Mouse (Mus musculus): ENCODE measurements around the gene Kirrel. TPM values are rescaled to one million over a fixed set of nuclear protein-coding genes. Genes with fewer than 3 reads are reported as not detected.

Kirrel gene
- polyA plus RNA-seq, 1 experiment, result 2.6 TPM

- Histone ChIP-seq H3K4me3 (ENCODE audit: low read depth, low read length) (no peak overlapping the region), H3K27me3 (ENCODE audit: control insufficient read depth, insufficient read depth, low read length) (no peaks in the 10 kb centered on the region), H3K27ac (ENCODE audit: insufficient read depth, low read depth, low read length) (no peak overlapping the region), H3K4me1 (ENCODE audit: control insufficient read depth, insufficient read depth, insufficient read length, low read length) (no peaks in the 10 kb centered on the region), H3K36me3 (ENCODE audit: control insufficient read depth, insufficient read depth, low read length) (no peaks in the 10 kb centered on the region)
- no peak for TF ChIP-seq POLR2A (IDR thresholded peaks at IDR 0.05; ENCODE audit: low read depth, low read length)
- TF ChIP-seq CTCF (IDR thresholded peaks at IDR 0.05; ENCODE audit: extremely low read depth, insufficient read length, insufficient replicate concordance, low read depth, low read length), result no peak
Observed at GRCm38 (mm10) chr3:87134951-87135350, 39.6 kb downstream of the Kirrel start.

DNA sequence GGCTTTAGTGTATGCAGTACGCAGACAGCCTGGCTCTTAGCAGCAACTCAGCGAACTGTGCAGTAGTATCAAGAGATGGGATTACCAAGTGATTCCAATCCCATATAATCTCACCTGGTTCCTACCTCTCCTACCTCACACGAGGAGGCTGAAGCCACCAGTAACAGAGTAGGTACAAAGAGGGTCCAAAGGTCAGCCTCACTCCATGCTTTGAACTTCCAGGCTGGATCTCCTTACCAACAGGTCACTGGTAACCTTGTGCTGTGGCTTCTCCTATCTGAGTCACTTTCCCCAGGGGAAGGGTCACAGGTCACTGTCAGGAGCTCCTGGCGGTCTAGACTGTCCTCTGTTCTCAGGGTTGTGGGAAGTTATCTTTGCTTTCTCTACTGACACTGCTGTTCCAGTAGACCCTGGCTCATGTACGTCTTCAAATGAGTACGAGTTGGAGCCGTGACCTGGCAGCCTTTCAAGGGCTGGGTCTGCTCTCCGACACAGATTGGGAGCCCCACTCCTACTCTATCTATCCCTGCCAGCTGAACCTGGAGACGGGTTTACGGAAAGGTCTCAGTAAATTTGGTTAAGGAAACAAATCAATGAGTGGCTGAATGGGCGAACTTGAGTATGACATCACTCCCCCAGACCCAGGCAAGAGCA is 42.7 kb downstream of the Kirrel start:
- TF ChIP-seq POLR2A (IDR thresholded peaks at IDR 0.05; ENCODE audit: low read depth, low read length) (no peak), CTCF (IDR thresholded peaks at IDR 0.05; ENCODE audit: extremely low read depth, insufficient read length, insufficient replicate concordance, low read depth, low read length) (no peak)
- no peak overlapping the region for H3K27ac ChIP-seq (ENCODE audit: insufficient read depth, low read depth, low read length)
- no peaks in the 10 kb centered on the region for H3K4me1 ChIP-seq (ENCODE audit: control insufficient read depth, insufficient read depth, insufficient read length, low read length)
- no peaks in the 10 kb centered on the region for H3K27me3 ChIP-seq (ENCODE audit: control insufficient read depth, insufficient read depth, low read length)
- no peak overlapping the region for H3K4me3 ChIP-seq (ENCODE audit: low read depth, low read length)
- 55% methylated on average over 11 of the region's 11 CpGs for WGBS
- H3K36me3 ChIP-seq (ENCODE audit: control insufficient read depth, insufficient read depth, low read length), result no peaks in the 10 kb centered on the region

GRCm38 (mm10) chr3:87130933-87131332 is 43.6 kb downstream of the Kirrel start:
- TF ChIP-seq POLR2A (IDR thresholded peaks at IDR 0.05; ENCODE audit: low read depth, low read length), result no peak
- no peak for TF ChIP-seq CTCF (IDR thresholded peaks at IDR 0.05; ENCODE audit: extremely low read depth, insufficient read length, insufficient replicate concordance, low read depth, low read length)
- 81% methylated on average over 6 of the region's 6 CpGs for WGBS
- H3K4me3 ChIP-seq (ENCODE audit: low read depth, low read length), result no peak overlapping the region
- no peak overlapping the region for H3K27ac ChIP-seq (ENCODE audit: insufficient read depth, low read depth, low read length)
- no peaks in the 10 kb centered on the region for H3K36me3 ChIP-seq (ENCODE audit: control insufficient read depth, insufficient read depth, low read length)
- H3K27me3 ChIP-seq (ENCODE audit: control insufficient read depth, insufficient read depth, low read length), result no peaks in the 10 kb centered on the region
- H3K4me1 ChIP-seq (ENCODE audit: control insufficient read depth, insufficient read depth, insufficient read length, low read length), result no peaks in the 10 kb centered on the region

- no peaks in the 10 kb centered on the region for H3K36me3 ChIP-seq (ENCODE audit: control insufficient read depth, insufficient read depth, low read length)
- 67% methylated on average over 6 of the region's 6 CpGs for WGBS
- no peaks in the 10 kb centered on the region for H3K27me3 ChIP-seq (ENCODE audit: control insufficient read depth, insufficient read depth, low read length)
- no peak for TF ChIP-seq POLR2A (IDR thresholded peaks at IDR 0.05; ENCODE audit: low read depth, low read length)
- TF ChIP-seq CTCF (IDR thresholded peaks at IDR 0.05; ENCODE audit: extremely low read depth, insufficient read length, insufficient replicate concordance, low read depth, low read length), result no peak
- H3K4me3 ChIP-seq (ENCODE audit: low read depth, low read length), result no peak overlapping the region
- no peaks in the 10 kb centered on the region for H3K4me1 ChIP-seq (ENCODE audit: control insufficient read depth, insufficient read depth, insufficient read length, low read length)
- H3K27ac ChIP-seq (ENCODE audit: insufficient read depth, low read depth, low read length), result no peak overlapping the region
Observed at GRCm38 (mm10) chr3:87123795-87124194, 50.8 kb downstream of the Kirrel start.

- H3K4me3 ChIP-seq (ENCODE audit: low read depth, low read length), result no peak overlapping the region
- H3K36me3 ChIP-seq (ENCODE audit: control insufficient read depth, insufficient read depth, low read length), result no peaks in the 10 kb centered on the region
- TF ChIP-seq POLR2A (IDR thresholded peaks at IDR 0.05; ENCODE audit: low read depth, low read length) (no peak), CTCF (IDR thresholded peaks at IDR 0.05; ENCODE audit: extremely low read depth, insufficient read length, insufficient replicate concordance, low read depth, low read length) (no peak)
- no peaks in the 10 kb centered on the region for H3K27me3 ChIP-seq (ENCODE audit: control insufficient read depth, insufficient read depth, low read length)
- 81% methylated on average over 9 of the region's 9 CpGs for WGBS
- no peak overlapping the region for H3K27ac ChIP-seq (ENCODE audit: insufficient read depth, low read depth, low read length)
- H3K4me1 ChIP-seq (ENCODE audit: control insufficient read depth, insufficient read depth, insufficient read length, low read length), result no peaks in the 10 kb centered on the region; the same call in 1 of the 2 replicates
Observed at GRCm38 (mm10) chr3:87118214-87118613, 56.3 kb downstream of the Kirrel start.

GRCm38 (mm10) chr3:87117632-87118031 is 56.9 kb downstream of the Kirrel start:
- WGBS, result 76% methylated on average over 12 of the region's 12 CpGs
- Histone ChIP-seq H3K36me3 (ENCODE audit: control insufficient read depth, insufficient read depth, low read length) (no peaks in the 10 kb centered on the region), H3K27me3 (ENCODE audit: control insufficient read depth, insufficient read depth, low read length) (no peaks in the 10 kb centered on the region), H3K4me1 (ENCODE audit: control insufficient read depth, insufficient read depth, insufficient read length, low read length) (no peaks in the 10 kb centered on the region; the same call in 1 of the 2 replicates), H3K27ac (ENCODE audit: insufficient read depth, low read depth, low read length) (no peak overlapping the region), H3K4me3 (ENCODE audit: low read depth, low read length) (no peak overlapping the region)
- TF ChIP-seq POLR2A (IDR thresholded peaks at IDR 0.05; ENCODE audit: low read depth, low read length) (no peak), CTCF (IDR thresholded peaks at IDR 0.05; ENCODE audit: extremely low read depth, insufficient read length, insufficient replicate concordance, low read depth, low read length) (no peak)

GRCm38 (mm10) chr3:87115726-87116540 is 58.6 kb downstream of the Kirrel start:
- Histone ChIP-seq H3K4me1 (ENCODE audit: control insufficient read depth, insufficient read depth, insufficient read length, low read length) (no peaks in the 10 kb centered on the region; the same call in 1 of the 2 replicates), H3K27me3 (ENCODE audit: control insufficient read depth, insufficient read depth, low read length) (no peaks in the 10 kb centered on the region), H3K27ac (ENCODE audit: insufficient read depth, low read depth, low read length) (peak overlapping the region; percentile 32; the same call in 1 of the 2 replicates), H3K36me3 (ENCODE audit: control insufficient read depth, insufficient read depth, low read length) (no peaks in the 10 kb centered on the region), H3K4me3 (ENCODE audit: low read depth, low read length) (no peak overlapping the region)
- TF ChIP-seq CTCF (IDR thresholded peaks at IDR 0.05; ENCODE audit: extremely low read depth, insufficient read length, insufficient replicate concordance, low read depth, low read length) (no peak), POLR2A (IDR thresholded peaks at IDR 0.05; ENCODE audit: low read depth, low read length) (no peak)
- 76% methylated on average over 6 of the region's 6 CpGs for WGBS

Data from small intestine, adult 2 months (tissue).